9 mouse cellular contexts compared by ENCODE assay signal in the genomic region with DNA sequence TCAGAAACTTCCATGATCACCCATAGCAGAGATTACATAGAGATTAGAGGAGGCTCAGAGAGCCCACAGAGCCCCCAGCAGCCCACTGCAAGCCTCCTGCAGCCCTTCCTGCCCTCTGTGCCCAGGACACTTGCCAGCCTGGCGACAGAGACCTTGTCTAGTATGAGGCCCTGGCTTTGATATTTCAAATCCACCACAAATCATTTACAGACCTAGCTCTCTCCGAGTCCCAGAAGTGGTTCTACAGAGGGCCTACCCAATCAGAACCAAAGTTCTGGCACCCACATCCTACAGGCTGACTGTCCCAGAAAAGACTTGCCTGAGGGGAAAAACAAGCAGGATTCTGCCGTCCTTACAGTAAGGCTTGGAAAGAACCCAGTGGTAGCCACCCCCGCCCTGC. TPM values are rescaled to one million over a fixed set of nuclear protein-coding genes. Genes with fewer than 3 reads are reported as not detected.
DNase-seq lines count a peak whose midpoint lies in the region; ATAC-seq and TF ChIP-seq lines count a peak whose summit lies in the region.
"Had no signal": no experiment of that assay in that cellular context is flagged by ENCODE, and none has a peak within 500 bp of the region (broad histone marks: within the 10 kb centered on the region; RNA-seq: fewer than 3 reads in every experiment).

No protein-coding gene starts in this region.

- H3K9me3 ChIP-seq in intestine, embryonic 15.5 days, result no peaks in the 10 kb centered on the region
- H3K9me3 ChIP-seq in intestine, postnatal 0 days (ENCODE audit: control insufficient read depth), result no peaks in the 10 kb centered on the region
- no peaks in the 10 kb centered on the region for H3K9me3 ChIP-seq in midbrain, embryonic 15.5 days
- H3K9me3 ChIP-seq in midbrain, postnatal 0 days (ENCODE audit: low read length), result no peaks in the 10 kb centered on the region
- no peaks in the 10 kb centered on the region for H3K9me3 ChIP-seq in hindbrain, embryonic 13.5 days
- no peaks in the 10 kb centered on the region for H3K9me3 ChIP-seq in neural tube, embryonic 14.5 days (ENCODE audit: control insufficient read depth, low read length)

- H3K4me2 ChIP-seq in intestine, embryonic 15.5 days (replicated peaks), result peak overlapping the region; percentile 71; the same call in 1 of the 2 replicates
- no peak overlapping the region for H3K4me2 ChIP-seq in intestine, postnatal 0 days (replicated peaks; ENCODE audit: low read depth)
- H3K4me2 ChIP-seq in midbrain, embryonic 15.5 days, result peak overlapping the region; percentile 12; the same call in 1 of the 2 replicates
- no peak overlapping the region for H3K4me2 ChIP-seq in midbrain, postnatal 0 days (ENCODE audit: low read depth, low read length, poor library complexity, severe bottlenecking)
- peak overlapping the region; percentile 78 for H3K4me2 ChIP-seq in hindbrain, embryonic 13.5 days
- H3K4me2 ChIP-seq in neural tube, embryonic 14.5 days (ENCODE audit: low read depth, low read length), result peak overlapping the region; percentile 26; the same call in 1 of the 2 replicates

- peaks cover 20% of the 10 kb centered on the region for H3K4me1 ChIP-seq in intestine, embryonic 15.5 days (replicated peaks)
- 0 out of 2 replicates have a peak, but pooled peaks cover 4% of the 10 kb centered on the region for H3K4me1 ChIP-seq in intestine, postnatal 0 days (replicated peaks; ENCODE audit: control insufficient read depth, insufficient read depth, low read length)
- H3K4me1 ChIP-seq in midbrain, embryonic 15.5 days, result peaks cover 33% of the 10 kb centered on the region
- peaks cover 9% of the 10 kb centered on the region; the same call in 1 of the 2 replicates for H3K4me1 ChIP-seq in midbrain, postnatal 0 days (ENCODE audit: insufficient read depth, low read length)
- H3K4me1 ChIP-seq in hindbrain, embryonic 13.5 days (replicated peaks), result peaks cover 35% of the 10 kb centered on the region
- H3K4me1 ChIP-seq in neural tube, embryonic 14.5 days (ENCODE audit: control insufficient read depth, insufficient read depth, low read length), result peaks cover 25% of the 10 kb centered on the region

- H3K4me3 ChIP-seq in intestine, embryonic 15.5 days (replicated peaks), result no peak overlapping the region
- H3K4me3 ChIP-seq in intestine, postnatal 0 days (ENCODE audit: low read depth, low read length), result no peak overlapping the region
- H3K4me3 ChIP-seq in midbrain, embryonic 15.5 days, result no peak overlapping the region
- no peak overlapping the region for H3K4me3 ChIP-seq in midbrain, postnatal 0 days (ENCODE audit: low read depth, low read length)
- peak overlapping the region; percentile 7; the same call in 1 of the 2 replicates for H3K4me3 ChIP-seq in hindbrain, embryonic 13.5 days
- no peak overlapping the region for H3K4me3 ChIP-seq in neural tube, embryonic 14.5 days (ENCODE audit: low read depth, low read length)

- H3K36me3 ChIP-seq in intestine, embryonic 15.5 days, result peaks cover 16% of the 10 kb centered on the region; the same call in 1 of the 2 replicates
- H3K36me3 ChIP-seq in intestine, postnatal 0 days (ENCODE audit: control insufficient read depth, insufficient read depth), result peaks cover 18% of the 10 kb centered on the region; the same call in 1 of the 2 replicates
- peaks cover 13% of the 10 kb centered on the region; the same call in 1 of the 2 replicates for H3K36me3 ChIP-seq in midbrain, embryonic 15.5 days (replicated peaks)
- H3K36me3 ChIP-seq in midbrain, postnatal 0 days (ENCODE audit: insufficient read depth, low read length), result peaks cover 14% of the 10 kb centered on the region
- peaks cover 48% of the 10 kb centered on the region for H3K36me3 ChIP-seq in hindbrain, embryonic 13.5 days
- H3K36me3 ChIP-seq in neural tube, embryonic 14.5 days (ENCODE audit: control insufficient read depth, insufficient read depth, low read length), result peaks cover 15% of the 10 kb centered on the region; the same call in 1 of the 2 replicates

- H3K27me3 ChIP-seq in intestine, embryonic 15.5 days (replicated peaks), result no peaks in the 10 kb centered on the region
- H3K27me3 ChIP-seq in intestine, postnatal 0 days (replicated peaks; ENCODE audit: control insufficient read depth, insufficient read depth, low read length), result no peaks in the 10 kb centered on the region
- H3K27me3 ChIP-seq in midbrain, embryonic 15.5 days (replicated peaks), result no peaks in the 10 kb centered on the region
- H3K27me3 ChIP-seq in midbrain, postnatal 0 days (ENCODE audit: insufficient read depth, low read length), result no peaks in the 10 kb centered on the region
- H3K27me3 ChIP-seq in hindbrain, embryonic 13.5 days, result no peaks in the 10 kb centered on the region
- no peaks in the 10 kb centered on the region for H3K27me3 ChIP-seq in neural tube, embryonic 14.5 days (ENCODE audit: control insufficient read depth, insufficient read depth, low read length)

- no peak overlapping the region for H3K27ac ChIP-seq in intestine, embryonic 15.5 days
- no peak overlapping the region for H3K27ac ChIP-seq in intestine, postnatal 0 days (ENCODE audit: low read depth, low read length)
- H3K27ac ChIP-seq in midbrain, embryonic 15.5 days, result no peak overlapping the region
- no peak overlapping the region for H3K27ac ChIP-seq in midbrain, postnatal 0 days (ENCODE audit: low read depth, low read length)
- peak overlapping the region; percentile 52; the same call in 1 of the 2 replicates for H3K27ac ChIP-seq in hindbrain, embryonic 13.5 days
- no peak overlapping the region for H3K27ac ChIP-seq in neural tube, embryonic 14.5 days (ENCODE audit: low read depth, low read length)

- WGBS in intestine, embryonic 15.5 days, result 85% methylated on average over 4 of the region's 4 CpGs
- WGBS in intestine, postnatal 0 days, result 64% methylated on average over 4 of the region's 4 CpGs
- 80% methylated on average over 4 of the region's 4 CpGs for WGBS in midbrain, embryonic 15.5 days
- WGBS in midbrain, postnatal 0 days, result 77% methylated on average over 4 of the region's 4 CpGs
- WGBS in hindbrain, embryonic 13.5 days, result 91% methylated on average over 4 of the region's 4 CpGs
- WGBS in neural tube, embryonic 14.5 days, result 87% methylated on average over 4 of the region's 4 CpGs

- no peak for TF ChIP-seq CTCF in intestine, postnatal 0 days (IDR thresholded peaks at IDR 0.05; ENCODE audit: low read depth)
- TF ChIP-seq CTCF in midbrain, postnatal 0 days (IDR thresholded peaks at IDR 0.05), result no peak

- no peak overlapping the region for H3K9ac ChIP-seq in intestine, embryonic 15.5 days
- H3K9ac ChIP-seq in intestine, postnatal 0 days (ENCODE audit: low read depth, low read length), result no peak overlapping the region
- H3K9ac ChIP-seq in midbrain, embryonic 15.5 days, result no peak overlapping the region
- H3K9ac ChIP-seq in midbrain, postnatal 0 days (replicated peaks; ENCODE audit: low read length, poor library complexity, severe bottlenecking), result no peak overlapping the region
- 0 out of 2 replicates have a peak overlapping the region, but pooled peaks have one; percentile 24 for H3K9ac ChIP-seq in hindbrain, embryonic 13.5 days
- H3K9ac ChIP-seq in neural tube, embryonic 14.5 days (replicated peaks; ENCODE audit: low read depth, low read length), result no peak overlapping the region

- ATAC-seq in intestine, embryonic 15.5 days, result no peak
- ATAC-seq in intestine, postnatal 0 days, result no peak
- ATAC-seq in midbrain, embryonic 15.5 days (replicated peaks), result no peak
- no peak for ATAC-seq in midbrain, postnatal 0 days (ENCODE audit: low FRiP score)
- no peak for ATAC-seq in hindbrain, embryonic 13.5 days (ENCODE audit: low FRiP score)
- no peak for ATAC-seq in neural tube, embryonic 14.5 days (ENCODE audit: low read depth)

- no peak for DNase-seq in midbrain, postnatal 0 days (ENCODE audit: low spot score)
- DNase-seq in cerebellum, postnatal 36 days, result no peak
- DNase-seq in thymus, postnatal 0 days (ENCODE audit: low spot score), result no peak
- DNase-seq: cerebellum, adult 11-12 months had no signal

RNA-seq across cellular contexts. Expression of gene Pebp1, which starts 2.2 kb away (rescaled TPM):
- polyA plus RNA-seq in intestine, embryonic 15.5 days (2015; fragmentation: Nextera tagmentation; extraction: Ambion mirVana), result 659 and 723 TPM in 2 replicates
- polyA plus RNA-seq in intestine, postnatal 0 days (2015; fragmentation: Nextera tagmentation; extraction: Ambion mirVana), result 258 and 267 TPM in 2 replicates
- polyA plus RNA-seq in midbrain, embryonic 15.5 days (2015; fragmentation: Nextera tagmentation; extraction: Ambion mirVana), result 1,104 and 1,156 TPM in 2 replicates
- total RNA-seq in midbrain, postnatal 0 days (2014; rRNA removed), result 1,240 and 1,525 TPM in 2 replicates
- 1,025 and 1,129 TPM in 2 replicates for polyA plus RNA-seq in midbrain, postnatal 0 days (2015; fragmentation: Nextera tagmentation; extraction: Ambion mirVana)
- polyA plus RNA-seq in hindbrain, embryonic 13.5 days (2015; fragmentation: Nextera tagmentation; extraction: Ambion mirVana), result 1,027 and 1,043 TPM in 2 replicates
- 1,002 and 1,074 TPM in 2 replicates for polyA plus RNA-seq in neural tube, embryonic 14.5 days (2014; fragmentation: Nextera tagmentation; extraction: Ambion mirVana)
- 420 and 455 TPM in 2 replicates for polyA plus RNA-seq in thymus, postnatal 0 days (2015; fragmentation: Nextera tagmentation; extraction: Ambion mirVana)

RNA-seq across cellular contexts. Expression of gene Vsig10, which starts 33.6 kb away (rescaled TPM):
- 14.1 and 16.8 TPM in 2 replicates for polyA plus RNA-seq in intestine, embryonic 15.5 days (2015; fragmentation: Nextera tagmentation; extraction: Ambion mirVana)
- polyA plus RNA-seq in intestine, postnatal 0 days (2015; fragmentation: Nextera tagmentation; extraction: Ambion mirVana), result 13.9 and 14.9 TPM in 2 replicates
- 1.0 and 2.1 TPM in 2 replicates for polyA plus RNA-seq in midbrain, embryonic 15.5 days (2015; fragmentation: Nextera tagmentation; extraction: Ambion mirVana)
- 1.8 and 7.1 TPM in 2 replicates for total RNA-seq in midbrain, postnatal 0 days (2014; rRNA removed)
- polyA plus RNA-seq in midbrain, postnatal 0 days (2015; fragmentation: Nextera tagmentation; extraction: Ambion mirVana), result 1.2 and 1.5 TPM in 2 replicates
- 1.5 and 1.9 TPM in 2 replicates for polyA plus RNA-seq in hindbrain, embryonic 13.5 days (2015; fragmentation: Nextera tagmentation; extraction: Ambion mirVana)
- polyA plus RNA-seq in neural tube, embryonic 14.5 days (2014; fragmentation: Nextera tagmentation; extraction: Ambion mirVana), result 1.1 and 1.2 TPM in 2 replicates
- 2.6 and 3.0 TPM in 2 replicates for polyA plus RNA-seq in thymus, postnatal 0 days (2015; fragmentation: Nextera tagmentation; extraction: Ambion mirVana)

Comparison
In these comparisons a context has a peak if more than half of its experiments do, and no peak if none do; other contexts are left out.
1. H3K4me2 ChIP-seq: peak in intestine, embryonic 15.5 days (single experiment), midbrain, embryonic 15.5 days (single experiment), hindbrain, embryonic 13.5 days (single experiment) and neural tube, embryonic 14.5 days (single experiment); none in intestine, postnatal 0 days (single experiment) and midbrain, postnatal 0 days (single experiment).